Mouse (Mus musculus) heart, postnatal 36 days (tissue): ENCODE results near the gene D430041D05Rik. TPM values are rescaled to one million over a fixed set of nuclear protein-coding genes. Genes with fewer than 3 reads are reported as not detected.

Experiments used
- DNase-seq, 2 experiments: peaks; one replicate each; pipeline ENCODE4 v3.0.0; 2021 to 2022
- intact Hi-C: fragments of 180-260 bp; cut with DNase I; formaldehyde crosslinking; loops from one replicate; pipeline ENCODE4 v1.15.1; 2025
- total RNA-seq, 2 experiments: library from RNA; stranded (reverse); gene quantifications; 2 replicates each; pipeline ENCODE4 v1.2.3; 2021

D430041D05Rik gene
- total RNA-seq, 2 experiments from 2014 or later = 0.03 TPM; not detected in 1

DNA sequence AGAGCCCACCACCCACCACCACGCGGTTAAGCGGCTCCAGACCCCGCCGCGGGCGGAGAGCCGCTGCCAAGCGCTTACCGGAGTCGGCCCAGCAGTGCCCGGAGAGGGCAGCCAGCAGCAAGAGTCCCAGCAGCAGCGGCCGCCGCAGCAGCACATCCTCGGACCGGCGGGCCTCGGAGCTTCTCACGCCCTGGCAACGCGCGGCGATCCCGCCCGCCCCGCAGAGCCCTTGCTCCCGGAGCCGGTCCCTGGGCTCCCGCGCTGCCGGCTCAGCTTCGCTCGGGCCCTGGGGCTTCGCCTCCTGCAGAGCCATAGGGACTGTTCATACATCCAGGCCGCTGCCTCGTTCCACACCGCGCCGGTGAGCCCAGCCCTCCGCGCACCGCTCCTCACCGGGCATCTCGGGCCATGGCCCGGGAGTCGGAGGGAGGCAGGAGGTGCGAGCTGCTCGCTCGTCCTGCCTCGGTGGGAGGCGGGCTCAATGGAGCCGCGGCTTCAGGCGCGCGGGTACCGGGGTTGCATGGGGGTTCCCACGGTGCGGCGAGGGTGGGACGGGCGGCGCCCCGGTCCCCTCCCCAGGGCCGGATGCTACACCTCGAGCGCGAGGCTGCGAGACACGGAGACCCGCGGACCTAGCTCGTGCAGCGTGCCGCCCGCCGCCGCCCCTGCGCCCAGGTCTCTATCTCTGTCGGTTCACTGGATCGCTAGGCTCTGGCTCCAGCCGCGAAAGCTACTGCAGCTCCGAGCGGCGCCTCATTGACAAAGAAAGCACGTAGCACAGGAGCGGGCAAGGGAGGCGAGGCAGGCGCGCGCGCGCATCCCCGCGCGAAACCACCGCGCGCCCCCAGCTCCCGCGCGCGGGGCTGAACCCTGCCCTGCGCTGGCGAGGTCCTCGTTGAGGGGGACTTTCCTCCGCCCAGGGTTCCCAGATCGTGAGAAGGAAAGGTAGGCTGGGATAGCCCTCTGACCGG lies 677 bp downstream of the D430041D05Rik start:
- intact Hi-C loops = no loop called here
- DNase-seq = no peak

DNA sequence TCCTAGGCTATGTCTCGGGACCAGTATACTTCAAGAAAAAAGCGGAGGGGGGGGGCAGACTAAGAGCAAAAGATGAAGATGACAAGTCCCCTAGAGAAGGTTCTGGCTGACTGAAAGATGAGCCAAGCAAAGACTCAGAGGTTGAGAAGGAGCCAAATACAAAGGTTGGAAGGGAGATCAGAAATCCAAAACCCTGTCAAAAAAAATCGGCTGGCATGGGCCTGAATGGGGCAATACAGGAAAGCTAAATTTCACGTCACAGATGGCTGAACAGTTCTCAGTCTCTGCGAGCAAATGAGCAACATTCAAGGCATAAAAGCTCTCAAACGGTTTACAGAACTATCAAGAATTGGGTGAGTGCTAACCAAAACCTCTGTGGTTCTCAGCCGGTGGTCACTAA lies 2.5 kb downstream of the D430041D05Rik start:
- intact Hi-C loops = no loop called here
- DNase-seq = no peak

DNA sequence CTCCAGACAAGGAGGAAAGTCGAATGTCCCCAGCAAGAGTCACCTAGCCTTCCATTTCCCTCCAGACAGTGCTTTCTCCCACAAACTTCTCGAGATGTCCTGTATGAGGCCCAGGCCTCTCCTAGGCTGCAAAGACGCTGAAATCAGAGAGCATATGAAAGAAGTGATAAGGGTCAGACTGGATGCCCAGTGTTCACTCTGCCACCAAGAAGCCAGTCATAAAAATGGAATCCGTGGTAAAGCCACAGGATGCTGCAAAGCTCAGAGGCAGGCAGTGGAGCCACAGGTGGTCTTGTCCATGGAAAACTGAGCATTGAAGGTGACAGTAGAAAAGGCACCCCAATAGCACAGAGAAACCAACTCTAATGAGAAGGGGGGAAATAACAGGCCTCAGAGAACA lies 2.9 kb downstream of the D430041D05Rik start:
- intact Hi-C loops = no loop called here
- DNase-seq = no peak

DNA sequence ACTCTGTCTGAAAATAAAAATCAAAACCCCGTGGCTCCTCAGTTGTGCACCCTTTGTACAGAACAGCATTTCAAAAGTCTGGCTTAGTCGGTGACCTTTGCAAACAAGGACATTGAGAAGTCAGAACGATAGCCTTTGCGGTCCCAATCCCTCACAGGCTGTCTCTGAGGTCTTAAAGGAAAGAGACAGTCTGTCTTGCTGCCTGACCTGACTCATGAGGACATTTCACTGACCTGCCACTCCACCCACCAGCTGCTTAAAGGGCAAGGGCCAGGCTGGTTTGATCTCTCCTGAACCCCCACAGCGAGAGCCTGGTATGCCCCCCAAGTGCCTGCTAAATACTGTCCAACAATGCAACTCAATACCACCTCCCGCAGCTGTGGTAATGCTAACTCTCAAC lies 6.8 kb downstream of the D430041D05Rik start:
- intact Hi-C loops = no loop called here
- DNase-seq = no peak

GRCm38 (mm10) chr2:104398651-104399290 lies 12.0 kb downstream of the D430041D05Rik start:
- intact Hi-C loops = no loop called here
- no peak for DNase-seq

GRCm38 (mm10) chr2:104395961-104396360 lies 14.9 kb downstream of the D430041D05Rik start:
- intact Hi-C loops = no loop called here

DNA sequence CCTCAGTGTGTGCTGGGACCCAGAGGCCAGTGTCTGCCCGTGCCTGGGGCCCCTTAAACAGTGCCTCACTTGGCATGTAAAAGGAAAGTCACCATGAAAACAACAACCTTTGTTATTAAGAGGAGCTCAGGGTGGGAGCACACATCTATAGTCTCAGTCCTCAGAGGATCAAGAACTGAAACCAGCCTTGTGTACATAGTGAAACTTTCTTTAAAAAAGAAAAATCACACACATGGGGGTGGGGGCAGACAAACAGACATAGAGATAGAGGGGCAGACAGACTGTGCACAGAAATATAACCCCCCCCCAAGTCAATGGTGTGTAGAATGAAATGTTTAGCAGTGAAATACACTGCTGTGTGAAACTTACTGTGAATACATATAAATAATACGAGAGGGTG lies 16.0 kb downstream of the D430041D05Rik start:
- intact Hi-C loops = no loop called here
- no peak for DNase-seq

More at GRCm38 (mm10) chr2:104395961-104396360, 14.9 kb downstream of the D430041D05Rik start:
- DNase-seq = no peak

GRCm38 (mm10) chr2:104392700-104393312 lies 18.0 kb downstream of the D430041D05Rik start:
- intact Hi-C loops = no loop called here
- DNase-seq = no peak

GRCm38 (mm10) chr2:104389231-104389630 lies 21.6 kb downstream of the D430041D05Rik start:
- no peak for DNase-seq
- intact Hi-C loops = no loop called here

GRCm38 (mm10) chr2:104385941-104386340 lies 24.9 kb downstream of the D430041D05Rik start:
- no peak for DNase-seq

GRCm38 (mm10) chr2:104383589-104383988 lies 27.2 kb downstream of the D430041D05Rik start:
- intact Hi-C loops = no loop called here
- DNase-seq = no peak

More at GRCm38 (mm10) chr2:104385941-104386340, 24.9 kb downstream of the D430041D05Rik start:
- intact Hi-C loops = no loop called here

DNA sequence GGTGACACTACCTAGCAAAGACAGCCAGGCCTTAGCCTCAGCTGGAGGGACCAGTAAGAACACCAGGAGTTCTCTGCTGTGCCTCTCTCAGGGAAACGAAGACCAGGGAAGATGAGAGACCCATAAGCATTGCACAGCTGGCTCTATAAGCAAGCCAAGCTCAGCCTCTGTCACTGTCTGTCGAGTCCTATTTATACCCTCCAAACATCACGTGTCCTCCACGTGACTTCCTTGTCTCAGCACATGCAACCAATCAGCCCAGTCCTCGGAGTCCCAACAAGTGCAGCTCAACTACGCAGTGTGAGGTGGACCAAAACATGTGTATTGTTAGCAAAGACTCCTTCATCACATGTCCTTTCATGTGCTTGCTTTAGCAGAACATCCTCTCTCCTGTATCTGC lies 28.0 kb downstream of the D430041D05Rik start:
- no peak for DNase-seq

GRCm38 (mm10) chr2:104379304-104379703 lies 31.5 kb downstream of the D430041D05Rik start:
- DNase-seq = no peak
- intact Hi-C loops = no loop called here

More for the DNA sequence above, 28.0 kb downstream of the D430041D05Rik start:
- intact Hi-C loops = no loop called here

DNA sequence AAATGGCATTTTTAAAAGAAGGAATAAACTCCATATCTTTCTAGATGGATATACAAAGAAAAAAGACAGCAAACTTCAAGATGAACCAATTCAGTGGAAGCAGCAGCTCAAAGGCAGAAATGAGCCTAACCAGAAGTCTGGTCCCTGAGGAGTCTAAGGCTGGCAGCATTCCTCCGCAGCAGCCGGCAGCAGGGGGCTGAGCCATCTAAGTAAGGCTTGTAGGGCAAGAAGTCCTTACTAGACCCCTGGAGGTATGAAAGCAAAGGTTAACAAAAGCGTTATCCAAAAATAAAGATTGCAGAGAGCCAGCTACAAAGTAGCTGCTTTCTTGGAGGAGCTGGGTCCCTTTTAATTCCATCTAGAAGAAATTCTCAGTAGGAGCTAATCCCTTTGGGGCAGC lies 32.0 kb downstream of the D430041D05Rik start:
- intact Hi-C loops = no loop called here
- no peak for DNase-seq

GRCm38 (mm10) chr2:104377990-104378389 lies 32.8 kb downstream of the D430041D05Rik start:
- intact Hi-C loops = no loop called here
- no peak for DNase-seq

DNA sequence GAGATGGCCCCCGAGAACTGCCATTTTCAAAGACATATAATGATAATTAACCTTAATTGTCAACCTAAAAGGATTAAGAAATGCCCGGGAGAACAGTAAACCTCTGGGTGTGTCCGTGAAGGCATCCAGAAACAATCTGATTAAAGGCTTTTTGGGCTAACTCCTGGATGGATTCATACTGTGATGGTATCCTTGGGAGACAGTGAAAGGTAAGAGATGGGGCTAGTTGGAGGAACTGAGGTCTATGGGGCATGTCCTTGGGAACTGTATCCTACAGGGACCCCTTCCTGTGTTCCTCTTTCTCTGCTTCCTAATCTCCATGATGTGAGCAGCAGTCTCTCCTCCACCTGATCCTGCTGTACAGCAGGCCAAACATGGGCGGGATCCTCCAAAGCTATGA lies 38.7 kb downstream of the D430041D05Rik start:
- DNase-seq = no peak
- intact Hi-C loops = no loop called here

DNA sequence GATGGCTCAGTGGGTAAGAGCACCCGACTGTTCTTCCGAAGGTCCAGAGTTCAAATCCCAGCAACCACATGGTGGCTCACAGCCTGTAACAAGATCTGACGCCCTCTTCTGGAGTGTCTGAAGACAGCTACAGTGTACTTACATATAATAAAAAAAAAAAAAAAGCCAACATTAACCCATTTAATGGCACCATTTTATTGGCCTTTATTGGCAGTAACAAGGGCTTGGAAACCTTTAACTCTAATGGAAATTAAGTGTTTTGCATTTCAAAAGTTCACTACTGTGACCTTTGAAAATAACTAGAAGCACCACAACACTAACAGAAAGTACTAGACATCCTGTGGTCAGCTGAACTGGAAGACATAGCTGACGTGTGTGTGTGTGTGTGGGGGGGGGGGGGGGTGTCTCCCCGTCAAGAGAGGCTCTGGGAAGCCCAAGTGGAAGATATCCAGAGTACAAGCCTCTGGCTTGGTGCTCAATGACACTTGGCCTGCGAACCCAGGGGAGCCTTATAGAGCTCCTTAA lies 39.1 kb downstream of the D430041D05Rik start:
- intact Hi-C loops = no loop called here
- no peak for DNase-seq

DNA sequence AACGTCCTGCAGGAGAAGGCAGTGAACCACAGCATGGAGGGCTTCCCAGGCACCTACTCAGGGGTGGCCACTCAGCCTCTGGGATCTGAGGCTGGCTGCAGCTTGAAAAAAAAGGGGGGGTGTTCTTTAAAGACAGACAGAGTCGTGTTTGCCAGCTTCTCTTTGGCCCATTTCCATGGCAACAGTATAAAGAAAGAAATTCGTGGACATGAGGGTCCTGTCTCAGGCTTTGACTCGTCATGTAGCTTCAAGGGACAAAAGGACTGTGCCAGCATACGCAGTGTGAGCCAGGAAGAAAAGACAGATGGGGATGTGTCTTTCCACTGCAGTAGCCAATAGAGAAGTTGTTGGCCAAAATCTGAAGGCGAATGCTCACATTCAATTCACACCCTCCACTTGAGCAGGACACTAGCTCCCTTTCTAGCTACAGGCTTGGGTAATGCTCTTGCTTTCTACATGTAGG lies 42.9 kb downstream of the D430041D05Rik start:
- no peak for DNase-seq
- intact Hi-C loops = no loop called here

DNA sequence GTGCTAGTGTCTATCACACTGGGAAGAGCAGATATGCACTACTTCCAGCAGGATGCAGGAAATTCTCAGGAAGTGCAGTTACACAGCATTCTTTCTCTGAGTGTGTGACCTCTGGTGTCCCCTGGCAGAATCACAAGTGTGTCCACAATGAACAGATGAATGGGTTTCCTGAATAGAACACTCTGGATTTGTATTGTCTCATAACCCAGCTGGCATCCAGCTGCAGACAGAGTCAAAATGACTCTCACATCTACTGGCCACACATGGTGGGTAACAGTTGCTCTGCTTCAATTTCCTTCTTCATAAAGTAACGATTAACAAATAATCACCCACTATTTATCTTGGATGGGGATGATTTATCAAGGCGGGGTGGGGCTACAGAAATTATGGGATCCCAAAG lies 43.5 kb downstream of the D430041D05Rik start:
- intact Hi-C loops = no loop called here
- no peak for DNase-seq

GRCm38 (mm10) chr2:104359305-104359704 lies 51.5 kb downstream of the D430041D05Rik start:
- intact Hi-C loops = no loop called here
- no peak for DNase-seq

- intact Hi-C loops = no loop called here
- DNase-seq = no peak
Measured at GRCm38 (mm10) chr2:104358881-104359280, 51.9 kb downstream of the D430041D05Rik start.
